Mouse (Mus musculus): Measurements from ENCODE around the gene Zfp697. TPM values are rescaled to one million over a fixed set of nuclear protein-coding genes. Genes with fewer than 3 reads are reported as not detected.

Gene Zfp697
- polyA plus RNA-seq, 2 experiments, result 1.6 to 1.7 TPM

- Histone ChIP-seq H3K9ac (replicated peaks) (no peak overlapping the region), H3K9me3 (ENCODE audit: control insufficient read depth, low read length) (no peaks in the 10 kb centered on the region), H3K4me1 (replicated peaks; ENCODE audit: control insufficient read depth in 2 of 2, insufficient read depth in 2 of 2, low read length in 1 of 2) (no peaks in the 10 kb centered on the region), H3K27ac (no peak overlapping the region), H3K4me2 (ENCODE audit: low read depth) (no peak overlapping the region), H3K4me3 (ENCODE audit: insufficient read depth in 1 of 2, low read depth in 2 of 2, low read length in 2 of 2) (no peak overlapping the region), H3K27me3 (ENCODE audit: control insufficient read depth, insufficient read depth, low read length) (no peaks in the 10 kb centered on the region), H3K36me3 (replicated peaks; ENCODE audit: control insufficient read depth, insufficient read depth, low read depth) (no peaks in the 10 kb centered on the region)
- 60% methylated on average over 1 of the region's 1 CpGs for WGBS (ENCODE audit: insufficient replicate concordance)
- no peak for ATAC-seq (ENCODE audit: insufficient read depth)
- no peak for DNase-seq (ENCODE audit: low read depth in 3 of 3, low spot score in 3 of 3)
- no peak for TF ChIP-seq EP300 (IDR thresholded peaks at IDR 0.05; ENCODE audit: low read depth)
- TF ChIP-seq CTCF (IDR thresholded peaks at IDR 0.05; ENCODE audit: low read depth), result no peak
These were observed 300.1 kb downstream of the Zfp697 start for GRCm38 (mm10) chr3:98682401-98682800.

- Histone ChIP-seq H3K4me3 (ENCODE audit: insufficient read depth in 1 of 2, low read depth in 2 of 2, low read length in 2 of 2) (no peak overlapping the region), H3K4me1 (replicated peaks; ENCODE audit: control insufficient read depth in 2 of 2, insufficient read depth in 2 of 2, low read length in 1 of 2) (no peaks in the 10 kb centered on the region), H3K36me3 (replicated peaks; ENCODE audit: control insufficient read depth, insufficient read depth, low read depth) (no peaks in the 10 kb centered on the region), H3K27ac (no peak overlapping the region), H3K27me3 (ENCODE audit: control insufficient read depth, insufficient read depth, low read length) (no peaks in the 10 kb centered on the region), H3K4me2 (ENCODE audit: low read depth) (no peak overlapping the region), H3K9me3 (ENCODE audit: control insufficient read depth, low read length) (no peaks in the 10 kb centered on the region), H3K9ac (replicated peaks) (no peak overlapping the region)
- ATAC-seq (ENCODE audit: insufficient read depth), result no peak
- TF ChIP-seq EP300 (IDR thresholded peaks at IDR 0.05; ENCODE audit: low read depth) (no peak), CTCF (IDR thresholded peaks at IDR 0.05; ENCODE audit: low read depth) (no peak)
- no peak for DNase-seq (ENCODE audit: low read depth in 3 of 3, low spot score in 3 of 3)
These were observed 338.5 kb downstream of the Zfp697 start for GRCm38 (mm10) chr3:98720740-98721139.

- ATAC-seq (ENCODE audit: insufficient read depth) (no peak), DNase-seq (ENCODE audit: low read depth in 3 of 3, low spot score in 3 of 3) (no peak)
- H3K36me3 ChIP-seq (replicated peaks; ENCODE audit: control insufficient read depth, insufficient read depth, low read depth), result no peaks in the 10 kb centered on the region
- no peak within 1 kb of the TSS for H3K4me3 ChIP-seq (ENCODE audit: insufficient read depth in 1 of 2, low read depth in 2 of 2, low read length in 2 of 2)
- H3K4me1 ChIP-seq (replicated peaks; ENCODE audit: control insufficient read depth in 2 of 2, insufficient read depth in 2 of 2, low read length in 1 of 2), result no peaks in the 10 kb centered on the region
- TF ChIP-seq CTCF (IDR thresholded peaks at IDR 0.05; ENCODE audit: low read depth), result no peak
- no peak for TF ChIP-seq EP300 (IDR thresholded peaks at IDR 0.05; ENCODE audit: low read depth)
- H3K4me2 ChIP-seq (ENCODE audit: low read depth), result no peak within 1 kb of the TSS
- H3K27me3 ChIP-seq (ENCODE audit: control insufficient read depth, insufficient read depth, low read length), result no peaks in the 10 kb centered on the region
- H3K9me3 ChIP-seq (ENCODE audit: control insufficient read depth, low read length), result no peaks in the 10 kb centered on the region
- 34% methylated on average over 1 of the region's 1 CpGs for WGBS (ENCODE audit: insufficient replicate concordance)
- H3K9ac ChIP-seq (replicated peaks), result no peak within 1 kb of the TSS
- H3K27ac ChIP-seq, result no peak within 1 kb of the TSS
These were observed 342.1 kb downstream of the Zfp697 start, which contains the start of gene Hsd3b2 for GRCm38 (mm10) chr3:98724376-98724775. Hsd3b2 (minus strand) TSS chr3:98724543.

GRCm38 (mm10) chr3:98726281-98726680 lies 344.0 kb downstream of the Zfp697 start:
- Histone ChIP-seq H3K9me3 (ENCODE audit: control insufficient read depth, low read length) (no peaks in the 10 kb centered on the region), H3K4me2 (ENCODE audit: low read depth) (no peak overlapping the region), H3K36me3 (replicated peaks; ENCODE audit: control insufficient read depth, insufficient read depth, low read depth) (no peaks in the 10 kb centered on the region), H3K27me3 (ENCODE audit: control insufficient read depth, insufficient read depth, low read length) (no peaks in the 10 kb centered on the region), H3K27ac (no peak overlapping the region), H3K4me3 (ENCODE audit: insufficient read depth in 1 of 2, low read depth in 2 of 2, low read length in 2 of 2) (no peak overlapping the region), H3K4me1 (replicated peaks; ENCODE audit: control insufficient read depth in 2 of 2, insufficient read depth in 2 of 2, low read length in 1 of 2) (no peaks in the 10 kb centered on the region), H3K9ac (replicated peaks) (no peak overlapping the region)
- ATAC-seq (ENCODE audit: insufficient read depth), result no peak
- WGBS (ENCODE audit: insufficient replicate concordance), result 53% methylated on average over 2 of the region's 2 CpGs
- TF ChIP-seq EP300 (IDR thresholded peaks at IDR 0.05; ENCODE audit: low read depth) (no peak), CTCF (IDR thresholded peaks at IDR 0.05; ENCODE audit: low read depth) (no peak)
- no peak for DNase-seq (ENCODE audit: low read depth in 3 of 3, low spot score in 3 of 3)

GRCm38 (mm10) chr3:98733724-98734123 lies 351.5 kb downstream of the Zfp697 start:
- Histone ChIP-seq H3K9me3 (ENCODE audit: control insufficient read depth, low read length) (no peaks in the 10 kb centered on the region), H3K9ac (replicated peaks) (no peak overlapping the region), H3K36me3 (replicated peaks; ENCODE audit: control insufficient read depth, insufficient read depth, low read depth) (no peaks in the 10 kb centered on the region), H3K4me3 (ENCODE audit: insufficient read depth in 1 of 2, low read depth in 2 of 2, low read length in 2 of 2) (no peak overlapping the region), H3K27ac (no peak overlapping the region), H3K4me2 (ENCODE audit: low read depth) (no peak overlapping the region), H3K27me3 (ENCODE audit: control insufficient read depth, insufficient read depth, low read length) (no peaks in the 10 kb centered on the region), H3K4me1 (replicated peaks; ENCODE audit: control insufficient read depth in 2 of 2, insufficient read depth in 2 of 2, low read length in 1 of 2) (no peaks in the 10 kb centered on the region)
- no peak for TF ChIP-seq EP300 (IDR thresholded peaks at IDR 0.05; ENCODE audit: low read depth)
- no peak for TF ChIP-seq CTCF (IDR thresholded peaks at IDR 0.05; ENCODE audit: low read depth)
- 60% methylated on average over 2 of the region's 2 CpGs for WGBS (ENCODE audit: insufficient replicate concordance)
- ATAC-seq (ENCODE audit: insufficient read depth), result no peak
- DNase-seq (ENCODE audit: low read depth in 3 of 3, low spot score in 3 of 3), result no peak

Measured in liver, embryonic 14.5 days (tissue).